Mouse (Mus musculus): Measurements from ENCODE around the gene Cers6. TPM values are rescaled to one million over a fixed set of nuclear protein-coding genes. Genes with fewer than 3 reads are reported as not detected.

Gene Cers6
- polyA plus RNA-seq, 1 experiment = 21.1 TPM

DNA sequence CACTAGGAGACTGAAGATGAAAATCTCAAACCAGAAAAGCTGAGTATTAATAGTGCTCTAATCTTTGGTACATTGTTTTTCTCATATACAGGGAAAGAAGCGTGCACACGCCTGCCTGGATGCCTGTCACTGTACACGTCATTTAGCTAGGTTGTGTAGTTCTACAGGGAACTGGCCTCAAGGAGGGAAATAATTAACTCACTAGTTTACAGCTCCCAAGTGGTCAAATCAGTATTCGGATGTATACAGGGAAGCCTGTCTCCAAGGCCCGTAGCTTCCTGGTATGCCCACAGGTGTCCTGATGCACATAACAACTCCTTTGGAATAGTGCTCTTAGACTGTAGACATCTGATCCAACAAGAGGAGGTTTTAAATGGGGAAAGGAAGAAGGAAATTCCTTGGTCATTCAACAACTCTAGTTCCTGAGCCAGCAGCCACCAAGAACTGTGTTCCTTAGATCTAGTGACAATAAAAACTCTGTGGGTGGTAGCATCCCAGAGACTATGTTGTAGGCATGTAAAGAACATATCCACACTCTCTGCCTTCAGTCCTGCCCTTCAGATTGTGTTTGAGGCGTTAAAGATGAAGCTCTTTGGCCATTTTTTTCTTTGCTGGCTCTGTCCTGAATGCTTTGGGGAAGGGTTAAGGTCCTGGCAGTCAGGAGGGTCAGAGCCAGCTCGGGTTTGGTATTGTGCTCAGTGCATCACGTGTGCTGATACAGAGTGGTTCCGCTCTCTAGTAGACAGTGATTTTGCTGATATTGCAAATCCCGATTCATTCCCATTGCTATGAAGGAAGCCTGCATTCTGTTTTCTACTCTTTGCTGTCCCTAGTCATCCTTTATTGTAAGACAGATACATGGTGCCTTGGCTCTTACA lies 65.9 kb downstream of the Cers6 start:
- Histone ChIP-seq H3K4me3 (ENCODE audit: control insufficient read depth, insufficient read depth, low read length) (no peak overlapping the region), H3K36me3 (ENCODE audit: control insufficient read depth, insufficient read depth, low read length) (no peaks in the 10 kb centered on the region), H3K27ac (ENCODE audit: control insufficient read depth, insufficient read depth, low read length) (no peak overlapping the region), H3K27me3 (ENCODE audit: control insufficient read depth, insufficient read depth, low read length) (no peaks in the 10 kb centered on the region), H3K4me1 (replicated peaks; ENCODE audit: control insufficient read depth, insufficient read depth, low read length) (peaks cover 18% of the 10 kb centered on the region)
- 97% methylated on average over 10 of the region's 10 CpGs for whole genome bisulfite sequencing
- no peak for DNase-seq
- TF ChIP-seq POLR2A (IDR thresholded peaks at IDR 0.05; ENCODE audit: control insufficient read depth, extremely low read depth, insufficient read depth, low read length, poor library complexity) (no peak), CTCF (IDR thresholded peaks at IDR 0.05; ENCODE audit: borderline replicate concordance, control insufficient read depth, extremely low read depth, insufficient read depth, low read length, poor library complexity) (no peak)

GRCm38 (mm10) chr2:68932240-68932639 lies 71.0 kb downstream of the Cers6 start:
- Histone ChIP-seq H3K27ac (ENCODE audit: control insufficient read depth, insufficient read depth, low read length) (peak overlapping the region; percentile 83; the same call in 1 of the 2 replicates), H3K4me1 (replicated peaks; ENCODE audit: control insufficient read depth, insufficient read depth, low read length) (peaks cover 47% of the 10 kb centered on the region), H3K27me3 (ENCODE audit: control insufficient read depth, insufficient read depth, low read length) (no peaks in the 10 kb centered on the region), H3K4me3 (ENCODE audit: control insufficient read depth, insufficient read depth, low read length) (no peak overlapping the region), H3K36me3 (ENCODE audit: control insufficient read depth, insufficient read depth, low read length) (no peaks in the 10 kb centered on the region)
- 7% methylated on average over 4 of the region's 4 CpGs for WGBS
- TF ChIP-seq POLR2A (IDR thresholded peaks at IDR 0.05; ENCODE audit: control insufficient read depth, extremely low read depth, insufficient read depth, low read length, poor library complexity) = no peak
- no peak for TF ChIP-seq CTCF (IDR thresholded peaks at IDR 0.05; ENCODE audit: borderline replicate concordance, control insufficient read depth, extremely low read depth, insufficient read depth, low read length, poor library complexity)
- DNase-seq = peak; percentile 49

DNA sequence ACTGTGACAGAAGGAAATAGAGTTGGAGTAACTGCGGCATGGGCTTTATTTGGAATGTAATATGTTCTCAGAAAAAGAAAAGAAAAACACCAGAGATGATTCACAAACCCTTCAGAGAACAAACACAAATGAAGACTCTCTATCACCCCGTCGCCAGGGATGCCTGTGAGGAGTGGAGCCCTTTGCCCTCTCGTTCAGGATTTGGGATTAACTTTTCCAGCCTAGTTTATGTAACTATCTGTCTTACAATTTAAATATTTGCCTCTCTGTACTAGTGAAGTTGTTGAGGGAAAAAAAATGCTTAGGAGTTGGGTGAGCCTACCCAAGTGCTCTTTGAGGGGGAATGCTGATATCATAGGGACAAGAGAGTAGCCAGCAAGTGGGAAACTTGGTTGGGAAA lies 71.4 kb downstream of the Cers6 start:
- TF ChIP-seq POLR2A (IDR thresholded peaks at IDR 0.05; ENCODE audit: control insufficient read depth, extremely low read depth, insufficient read depth, low read length, poor library complexity) (no peak), CTCF (IDR thresholded peaks at IDR 0.05; ENCODE audit: borderline replicate concordance, control insufficient read depth, extremely low read depth, insufficient read depth, low read length, poor library complexity) (no peak)
- no peaks in the 10 kb centered on the region for H3K36me3 ChIP-seq (ENCODE audit: control insufficient read depth, insufficient read depth, low read length)
- H3K27me3 ChIP-seq (ENCODE audit: control insufficient read depth, insufficient read depth, low read length) = no peaks in the 10 kb centered on the region
- no peak for DNase-seq
- H3K4me1 ChIP-seq (replicated peaks; ENCODE audit: control insufficient read depth, insufficient read depth, low read length) = peaks cover 50% of the 10 kb centered on the region
- 46% methylated on average over 4 of the region's 4 CpGs for WGBS
- H3K27ac ChIP-seq (ENCODE audit: control insufficient read depth, insufficient read depth, low read length) = peak overlapping the region; percentile 83
- no peak overlapping the region for H3K4me3 ChIP-seq (ENCODE audit: control insufficient read depth, insufficient read depth, low read length)

DNA sequence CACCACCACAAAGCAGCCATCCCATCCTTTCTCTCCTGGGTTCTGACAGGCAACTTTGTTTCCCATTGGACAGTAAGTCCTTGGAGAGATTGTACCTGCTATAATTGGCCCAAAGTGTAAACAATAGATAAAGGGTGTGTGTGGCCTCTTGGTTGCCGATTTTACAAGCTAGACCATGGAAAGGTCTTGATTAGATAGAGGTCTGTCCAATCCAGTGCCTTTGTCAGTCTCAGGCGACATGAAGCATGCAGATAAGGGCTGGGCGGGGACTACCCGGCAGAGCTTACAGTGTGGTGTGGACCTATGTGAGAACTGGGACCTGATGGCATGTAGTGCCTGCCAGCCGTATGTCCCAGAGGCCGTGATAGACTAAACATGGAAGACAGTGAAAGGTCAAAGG lies 73.4 kb downstream of the Cers6 start:
- no peaks in the 10 kb centered on the region for H3K27me3 ChIP-seq (ENCODE audit: control insufficient read depth, insufficient read depth, low read length)
- H3K36me3 ChIP-seq (ENCODE audit: control insufficient read depth, insufficient read depth, low read length) = no peaks in the 10 kb centered on the region
- H3K27ac ChIP-seq (ENCODE audit: control insufficient read depth, insufficient read depth, low read length) = peak overlapping the region; percentile 10; the same call in 1 of the 2 replicates
- WGBS = 91% methylated on average over 6 of the region's 6 CpGs
- no peak overlapping the region for H3K4me3 ChIP-seq (ENCODE audit: control insufficient read depth, insufficient read depth, low read length)
- DNase-seq = no peak
- H3K4me1 ChIP-seq (replicated peaks; ENCODE audit: control insufficient read depth, insufficient read depth, low read length) = peaks cover 43% of the 10 kb centered on the region
- TF ChIP-seq CTCF (IDR thresholded peaks at IDR 0.05; ENCODE audit: borderline replicate concordance, control insufficient read depth, extremely low read depth, insufficient read depth, low read length, poor library complexity) (no peak), POLR2A (IDR thresholded peaks at IDR 0.05; ENCODE audit: control insufficient read depth, extremely low read depth, insufficient read depth, low read length, poor library complexity) (no peak)

- peak; percentile 22 for DNase-seq
Measured at GRCm38 (mm10) chr2:68935721-68936294, 74.6 kb downstream of the Cers6 start.

DNA sequence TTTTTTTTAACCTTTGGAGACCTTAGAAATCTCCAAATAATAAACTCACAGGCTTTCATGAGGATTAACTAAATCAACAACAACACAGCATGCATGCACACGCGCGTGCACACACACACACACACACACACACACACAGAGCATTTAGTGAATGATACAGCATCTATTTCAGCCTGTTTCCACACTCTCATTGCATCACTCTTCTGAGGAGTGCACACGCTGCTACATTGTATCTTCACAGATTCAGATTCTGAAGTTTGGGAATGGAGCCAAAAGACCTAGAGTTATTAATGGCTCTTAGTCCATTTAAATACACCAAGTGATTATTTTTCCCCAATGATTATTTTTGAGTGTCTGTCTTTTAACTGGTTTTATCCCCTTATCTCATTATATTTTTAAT lies 75.5 kb downstream of the Cers6 start:
- H3K36me3 ChIP-seq (ENCODE audit: control insufficient read depth, insufficient read depth, low read length) = no peaks in the 10 kb centered on the region
- peaks cover 32% of the 10 kb centered on the region for H3K4me1 ChIP-seq (replicated peaks; ENCODE audit: control insufficient read depth, insufficient read depth, low read length)
- 92% methylated on average over 4 of the region's 4 CpGs for WGBS
- no peak overlapping the region for H3K4me3 ChIP-seq (ENCODE audit: control insufficient read depth, insufficient read depth, low read length)
- H3K27ac ChIP-seq (ENCODE audit: control insufficient read depth, insufficient read depth, low read length) = no peak overlapping the region
- TF ChIP-seq CTCF (IDR thresholded peaks at IDR 0.05; ENCODE audit: borderline replicate concordance, control insufficient read depth, extremely low read depth, insufficient read depth, low read length, poor library complexity) = no peak
- TF ChIP-seq POLR2A (IDR thresholded peaks at IDR 0.05; ENCODE audit: control insufficient read depth, extremely low read depth, insufficient read depth, low read length, poor library complexity) = no peak
- no peaks in the 10 kb centered on the region for H3K27me3 ChIP-seq (ENCODE audit: control insufficient read depth, insufficient read depth, low read length)
- no peak for DNase-seq

More at GRCm38 (mm10) chr2:68935721-68936294, 74.6 kb downstream of the Cers6 start:
- Histone ChIP-seq H3K27me3 (ENCODE audit: control insufficient read depth, insufficient read depth, low read length) (no peaks in the 10 kb centered on the region), H3K4me3 (ENCODE audit: control insufficient read depth, insufficient read depth, low read length) (no peak overlapping the region), H3K36me3 (ENCODE audit: control insufficient read depth, insufficient read depth, low read length) (no peaks in the 10 kb centered on the region), H3K27ac (ENCODE audit: control insufficient read depth, insufficient read depth, low read length) (peak overlapping the region; percentile 35), H3K4me1 (replicated peaks; ENCODE audit: control insufficient read depth, insufficient read depth, low read length) (peaks cover 38% of the 10 kb centered on the region)
- WGBS = 51% methylated on average over 2 of the region's 2 CpGs
- TF ChIP-seq POLR2A (IDR thresholded peaks at IDR 0.05; ENCODE audit: control insufficient read depth, extremely low read depth, insufficient read depth, low read length, poor library complexity) (no peak), CTCF (IDR thresholded peaks at IDR 0.05; ENCODE audit: borderline replicate concordance, control insufficient read depth, extremely low read depth, insufficient read depth, low read length, poor library complexity) (no peak)
